Mouse (Mus musculus): ENCODE results near the gene Vmn1r224. TPM values are rescaled to one million over a fixed set of nuclear protein-coding genes. Genes with fewer than 3 reads are reported as not detected.

The Vmn1r224 gene
- not detected for polyA plus RNA-seq (2014; fragmentation: Illumina TruSeq; extraction: RNeasy Lipid Tissue Mini Kit (QIAGEN cat#74804); ENCODE audit: low read depth, low replicate concordance)

GRCm38 (mm10) chr17:20413846-20414245, at the start of gene Vmn1r224:
Gene Vmn1r224, plus strand, starts transcription at chr17:20414146.

Other genes with a start within 250 kb of the Vmn1r224 start
- not detected for gene Fpr-rs6, start 231.0 kb upstream of the Vmn1r224 start, polyA plus RNA-seq (2014; fragmentation: Illumina TruSeq; extraction: RNeasy Lipid Tissue Mini Kit (QIAGEN cat#74804); ENCODE audit: low read depth, low replicate concordance)
- gene Vmn2r105, start 179.1 kb upstream of the Vmn1r224 start, polyA plus RNA-seq (2014; fragmentation: Illumina TruSeq; extraction: RNeasy Lipid Tissue Mini Kit (QIAGEN cat#74804); ENCODE audit: low read depth, low replicate concordance), result not detected
- not detected for gene Vmn2r106, start 128.6 kb upstream of the Vmn1r224 start, polyA plus RNA-seq (2014; fragmentation: Illumina TruSeq; extraction: RNeasy Lipid Tissue Mini Kit (QIAGEN cat#74804); ENCODE audit: low read depth, low replicate concordance)
- gene Vmn2r107, start 68.9 kb upstream of the Vmn1r224 start, polyA plus RNA-seq (2014; fragmentation: Illumina TruSeq; extraction: RNeasy Lipid Tissue Mini Kit (QIAGEN cat#74804); ENCODE audit: low read depth, low replicate concordance), result not detected
- not detected for gene Vmn2r108, start 67.2 kb downstream of the Vmn1r224 start, polyA plus RNA-seq (2014; fragmentation: Illumina TruSeq; extraction: RNeasy Lipid Tissue Mini Kit (QIAGEN cat#74804); ENCODE audit: low read depth, low replicate concordance)
- not detected for gene Vmn1r225, start 84.0 kb downstream of the Vmn1r224 start, polyA plus RNA-seq (2014; fragmentation: Illumina TruSeq; extraction: RNeasy Lipid Tissue Mini Kit (QIAGEN cat#74804); ENCODE audit: low read depth, low replicate concordance)
- not detected for gene Vmn2r109, start 150.6 kb downstream of the Vmn1r224 start, polyA plus RNA-seq (2014; fragmentation: Illumina TruSeq; extraction: RNeasy Lipid Tissue Mini Kit (QIAGEN cat#74804); ENCODE audit: low read depth, low replicate concordance)
- gene Vmn2r110, start 182.3 kb downstream of the Vmn1r224 start, polyA plus RNA-seq (2014; fragmentation: Illumina TruSeq; extraction: RNeasy Lipid Tissue Mini Kit (QIAGEN cat#74804); ENCODE audit: low read depth, low replicate concordance), result not detected
- not detected for gene Fpr-rs3, start 210.7 kb downstream of the Vmn1r224 start, polyA plus RNA-seq (2014; fragmentation: Illumina TruSeq; extraction: RNeasy Lipid Tissue Mini Kit (QIAGEN cat#74804); ENCODE audit: low read depth, low replicate concordance)

Data from adipose tissue, adult 10 weeks (tissue).